Mouse (Mus musculus) testis, adult 2 months (tissue): ENCODE measurements around the gene Epha6. TPM values are rescaled to one million over a fixed set of nuclear protein-coding genes. Genes with fewer than 3 reads are reported as not detected.

ENCODE experiments used
- H3K27ac ChIP-seq: fragments of 200-500 bp; 2 replicates; pipeline ENCODE4 v1.5.1; 2012; ENCODE audit warnings: low read depth, low read length; ENCODE audit not compliant: control insufficient read depth, insufficient read depth
- H3K27me3 ChIP-seq: fragments of 200-500 bp; 2 replicates; pipeline ENCODE4 v1.6.1; 2012; ENCODE audit warnings: mild to moderate bottlenecking, low read length, moderate library complexity; ENCODE audit not compliant: control insufficient read depth, insufficient read depth
- H3K36me3 ChIP-seq: fragments of 200-500 bp; 2 replicates; pipeline ENCODE4 v1.6.1; 2012; ENCODE audit warnings: mild to moderate bottlenecking, low read length; ENCODE audit not compliant: control insufficient read depth, insufficient read depth
- H3K4me1 ChIP-seq: fragments of 200-500 bp; 2 replicates; pipeline ENCODE4 v1.6.1; 2012; ENCODE audit warnings: low read length; ENCODE audit not compliant: control insufficient read depth, insufficient read depth
- H3K4me3 ChIP-seq: fragments of 200-500 bp; 2 replicates; pipeline ENCODE4 v1.5.1; 2012; ENCODE audit warnings: low read depth, mild to moderate bottlenecking, low read length, moderate library complexity, mixed read lengths; ENCODE audit not compliant: control insufficient read depth
- CTCF ChIP-seq: fragments of 200-500 bp; IDR thresholded peaks from 2 replicates; pipeline ENCODE4 v1.5.1; 2012; ENCODE audit warnings: low read depth, mild to moderate bottlenecking, inconsistent platforms, low read length, moderate library complexity; ENCODE audit not compliant: control insufficient read depth, insufficient read depth, insufficient replicate concordance
- POLR2A ChIP-seq: fragments of 200-500 bp; IDR thresholded peaks from 2 replicates; pipeline ENCODE4 v1.6.1; 2012; ENCODE audit warnings: low read depth, mild to moderate bottlenecking, inconsistent platforms, low read length, moderate library complexity; ENCODE audit not compliant: control insufficient read depth
- polyA plus RNA-seq: library from polyadenylated mRNA; depleted of rRNA; stranded (reverse); fragments of >200 nt; gene quantifications from 2 replicates; pipeline ENCODE4 v1.2.3, GENCODE M21; 2012

The Epha6 gene
- polyA plus RNA-seq, 1 experiment = 1.0 TPM

- H3K36me3 ChIP-seq = no peaks in the 10 kb centered on the region
- H3K27ac ChIP-seq = no peak overlapping the region
- H3K4me1 ChIP-seq = no peaks in the 10 kb centered on the region
- TF ChIP-seq CTCF = no peak
- no peak for TF ChIP-seq POLR2A
- H3K4me3 ChIP-seq = no peak overlapping the region
- H3K27me3 ChIP-seq = no peaks in the 10 kb centered on the region
Observed at GRCm38 (mm10) chr16:59772297-59772696, 833.0 kb downstream of the Epha6 start.

- H3K4me1 ChIP-seq = no peaks in the 10 kb centered on the region
- H3K36me3 ChIP-seq = no peaks in the 10 kb centered on the region
- no peak overlapping the region for H3K27ac ChIP-seq
- TF ChIP-seq POLR2A (no peak), CTCF (no peak)
- no peak overlapping the region for H3K4me3 ChIP-seq
- H3K27me3 ChIP-seq = no peaks in the 10 kb centered on the region
Observed at GRCm38 (mm10) chr16:59770421-59770820, 834.9 kb downstream of the Epha6 start.

DNA sequence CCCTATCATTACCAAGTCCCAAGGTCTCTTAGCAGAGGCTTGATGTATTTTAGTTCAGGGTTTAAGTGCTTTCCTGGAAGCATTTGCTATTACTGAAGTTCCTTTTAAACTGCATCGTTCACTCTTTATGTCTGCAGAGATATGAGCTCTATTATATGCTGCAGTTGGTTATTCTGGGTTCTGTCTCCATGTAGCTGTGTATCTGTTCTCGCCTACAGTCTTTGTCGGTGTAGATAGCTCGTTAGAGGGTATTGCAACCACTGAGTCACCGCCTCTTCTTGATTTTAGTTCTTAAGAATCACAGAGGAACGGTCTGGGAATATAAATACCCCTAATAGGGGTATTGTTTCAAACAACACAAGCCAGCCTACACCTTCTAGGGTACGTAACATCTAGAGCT is 835.4 kb downstream of the Epha6 start:
- H3K4me3 ChIP-seq = no peak overlapping the region
- TF ChIP-seq POLR2A = no peak
- TF ChIP-seq CTCF = no peak
- no peaks in the 10 kb centered on the region for H3K27me3 ChIP-seq

GRCm38 (mm10) chr16:59760875-59761274 is 844.5 kb downstream of the Epha6 start:
- no peaks in the 10 kb centered on the region for H3K4me1 ChIP-seq
- no peaks in the 10 kb centered on the region for H3K36me3 ChIP-seq
- H3K4me3 ChIP-seq = no peak overlapping the region
- H3K27ac ChIP-seq = no peak overlapping the region
- no peaks in the 10 kb centered on the region for H3K27me3 ChIP-seq
- TF ChIP-seq CTCF (no peak), POLR2A (no peak)

More for the DNA sequence above, 835.4 kb downstream of the Epha6 start:
- Histone ChIP-seq H3K27ac (no peak overlapping the region), H3K36me3 (no peaks in the 10 kb centered on the region), H3K4me1 (no peaks in the 10 kb centered on the region)

DNA sequence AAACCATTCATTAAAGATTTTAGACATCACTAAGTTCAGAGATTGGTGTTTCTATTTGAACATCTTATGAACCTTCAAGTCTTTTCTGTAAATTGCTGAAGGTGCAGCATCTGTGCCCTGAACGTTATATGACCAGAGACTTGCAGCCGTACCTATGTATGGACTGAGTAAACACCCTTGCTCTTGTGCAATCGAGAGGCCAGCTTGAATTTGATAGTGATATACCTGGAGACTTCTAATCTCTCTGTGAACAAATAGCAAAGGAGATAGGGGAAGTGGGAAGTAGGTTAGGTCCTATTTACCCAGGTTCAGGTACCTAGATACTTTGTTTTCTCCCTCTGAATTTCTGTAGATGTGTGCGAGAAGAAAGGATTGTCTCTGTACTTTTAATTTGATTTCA is 854.4 kb downstream of the Epha6 start:
- H3K27ac ChIP-seq = no peak overlapping the region
- no peak overlapping the region for H3K4me3 ChIP-seq
- H3K36me3 ChIP-seq = no peaks in the 10 kb centered on the region
- H3K27me3 ChIP-seq = no peaks in the 10 kb centered on the region
- TF ChIP-seq POLR2A = no peak
- TF ChIP-seq CTCF = no peak
- H3K4me1 ChIP-seq = no peaks in the 10 kb centered on the region

- Histone ChIP-seq H3K4me1 (no peaks in the 10 kb centered on the region), H3K27me3 (no peaks in the 10 kb centered on the region), H3K4me3 (no peak overlapping the region), H3K27ac (no peak overlapping the region), H3K36me3 (no peaks in the 10 kb centered on the region)
- no peak for TF ChIP-seq CTCF
- TF ChIP-seq POLR2A = no peak
Observed at GRCm38 (mm10) chr16:59743669-59744068, 861.7 kb downstream of the Epha6 start.

- H3K27me3 ChIP-seq = no peaks in the 10 kb centered on the region
- no peak overlapping the region for H3K27ac ChIP-seq
- H3K4me1 ChIP-seq = no peaks in the 10 kb centered on the region
- H3K4me3 ChIP-seq = no peak overlapping the region
- TF ChIP-seq CTCF (no peak), POLR2A (no peak)
- no peaks in the 10 kb centered on the region for H3K36me3 ChIP-seq
Observed at GRCm38 (mm10) chr16:59715524-59715923, 889.8 kb downstream of the Epha6 start.

GRCm38 (mm10) chr16:59693230-59693629 is 912.1 kb downstream of the Epha6 start:
- no peak overlapping the region for H3K27ac ChIP-seq
- H3K36me3 ChIP-seq = no peaks in the 10 kb centered on the region
- H3K4me1 ChIP-seq = no peaks in the 10 kb centered on the region
- TF ChIP-seq POLR2A (no peak), CTCF (no peak)
- H3K4me3 ChIP-seq = no peak overlapping the region
- no peaks in the 10 kb centered on the region for H3K27me3 ChIP-seq
